Mouse (Mus musculus) testis, postnatal 14 days (tissue): ENCODE measurements around the gene Ctnnb1.

Experiments
- DNase-seq: peaks from one replicate; pipeline ENCODE4 v3.0.0; 2021; ENCODE audit warnings: low spot score

Gene Ctnnb1

GRCm38 (mm10) chr9:120961969-120962700, 33.1 kb downstream of the Ctnnb1 start:
- DNase-seq = no peak

- peak; percentile 15 for DNase-seq
Measured at GRCm38 (mm10) chr9:120963104-120963503, 34.1 kb downstream of the Ctnnb1 start.

GRCm38 (mm10) chr9:120963720-120964119, 34.7 kb downstream of the Ctnnb1 start:
- no peak for DNase-seq

- no peak for DNase-seq
Measured at GRCm38 (mm10) chr9:120964224-120964623, 35.2 kb downstream of the Ctnnb1 start.

- DNase-seq = no peak
Measured at GRCm38 (mm10) chr9:120965007-120965406, 36.0 kb downstream of the Ctnnb1 start.

- no peak for DNase-seq
Measured at GRCm38 (mm10) chr9:120973026-120973515, 44.1 kb downstream of the Ctnnb1 start.

- no peak for DNase-seq
Measured at GRCm38 (mm10) chr9:120974209-120974608, 45.2 kb downstream of the Ctnnb1 start.

- no peak for DNase-seq
Measured at GRCm38 (mm10) chr9:120976158-120976557, 47.1 kb downstream of the Ctnnb1 start.

- no peak for DNase-seq
Measured at GRCm38 (mm10) chr9:120976856-120977255, 47.8 kb downstream of the Ctnnb1 start.

- no peak for DNase-seq
Measured at GRCm38 (mm10) chr9:120981777-120982176, 52.8 kb downstream of the Ctnnb1 start.

GRCm38 (mm10) chr9:120983849-120984248, 54.8 kb downstream of the Ctnnb1 start:
- no peak for DNase-seq

- no peak for DNase-seq
Measured at GRCm38 (mm10) chr9:120984509-120984908, 55.5 kb downstream of the Ctnnb1 start.

- no peak for DNase-seq
Measured at GRCm38 (mm10) chr9:120985009-120985408, 56.0 kb downstream of the Ctnnb1 start.

GRCm38 (mm10) chr9:120985524-120985923, 56.5 kb downstream of the Ctnnb1 start:
- no peak for DNase-seq

GRCm38 (mm10) chr9:120986255-120986654, 57.2 kb downstream of the Ctnnb1 start:
- no peak for DNase-seq

- no peak for DNase-seq
Measured at GRCm38 (mm10) chr9:120986994-120987393, 58.0 kb downstream of the Ctnnb1 start.

- DNase-seq = no peak
Measured at GRCm38 (mm10) chr9:120988088-120988487, 59.1 kb downstream of the Ctnnb1 start.

GRCm38 (mm10) chr9:120989806-120990700, 61.0 kb downstream of the Ctnnb1 start:
- DNase-seq = no peak

GRCm38 (mm10) chr9:120991801-120992200, 62.8 kb downstream of the Ctnnb1 start:
- DNase-seq = no peak

GRCm38 (mm10) chr9:120993004-120993403, 64.0 kb downstream of the Ctnnb1 start:
- no peak for DNase-seq

GRCm38 (mm10) chr9:120994223-120995155, 65.5 kb downstream of the Ctnnb1 start:
- DNase-seq = no peak

GRCm38 (mm10) chr9:120998696-120999095, 69.7 kb downstream of the Ctnnb1 start:
- DNase-seq = no peak
